Mouse (Mus musculus): ENCODE data around the gene Clec2i. TPM values are rescaled to one million over a fixed set of nuclear protein-coding genes. Genes with fewer than 3 reads are reported as not detected.
A peak's percentile ranks its signal among the peaks of the same experiment; 100 is the strongest.
"Not testable (repeated sequence)": the region's sequence is repeated elsewhere in the genome, so short reads cannot be mapped to it uniquely, and the experiment has no call there.

The Clec2i gene
- polyA plus RNA-seq (2014; fragmentation: Nextera tagmentation; extraction: Ambion mirVana): not detected in 2 replicates

DNA sequence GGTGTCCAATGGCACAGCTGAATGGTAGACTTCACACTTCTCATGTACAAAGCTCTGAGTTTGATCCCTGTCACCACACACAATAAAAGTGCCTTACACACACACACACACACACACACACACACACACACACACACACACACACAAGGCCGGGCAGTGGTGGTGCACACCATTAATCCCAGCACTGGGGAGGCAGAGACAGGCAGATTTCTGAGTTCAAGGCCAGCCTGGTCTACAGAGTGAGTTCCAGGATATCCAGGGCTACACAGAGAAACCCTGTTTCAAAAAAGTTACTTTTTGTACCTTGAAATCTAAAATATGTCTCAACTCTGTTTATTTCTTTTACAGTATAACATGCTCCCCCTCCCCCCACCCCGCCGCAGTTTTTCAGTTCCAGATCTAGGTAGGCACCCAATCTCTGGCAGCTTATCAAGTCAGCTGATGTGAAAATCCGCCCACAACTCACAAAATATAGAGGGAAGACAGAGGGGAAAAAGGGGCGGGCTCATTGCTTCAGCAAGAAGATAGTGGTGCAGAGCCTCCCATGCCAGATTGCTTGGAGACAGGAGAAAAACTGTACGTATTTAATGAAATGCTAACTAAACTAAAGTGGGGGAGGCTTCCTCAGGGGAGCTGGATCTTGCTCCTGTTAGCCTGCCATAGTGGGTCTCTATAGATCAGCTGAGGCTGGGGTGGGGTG, at the start of gene Clec2i:
TSS of gene Clec2i (plus strand) at position 498 of the 700 bp plus-strand sequence.
- not testable (repeated sequence) for H3K36me3 ChIP-seq (ENCODE audit: control insufficient read depth, insufficient read depth, low read length); ATAC-seq (ENCODE audit: low read depth); H3K27ac ChIP-seq (ENCODE audit: low read depth, low read length); H3K9ac ChIP-seq (replicated peaks; ENCODE audit: low read depth, low read length); H3K4me3 ChIP-seq (ENCODE audit: low read depth, low read length); H3K9me3 ChIP-seq (ENCODE audit: control insufficient read depth, low read length); H3K4me1 ChIP-seq (ENCODE audit: control insufficient read depth, insufficient read depth, low read length); H3K4me2 ChIP-seq (ENCODE audit: low read depth, low read length); H3K27me3 ChIP-seq (ENCODE audit: control insufficient read depth, insufficient read depth, low read length)
- 88% methylated on average over 6 of the region's 6 CpGs for whole genome bisulfite sequencing

DNA sequence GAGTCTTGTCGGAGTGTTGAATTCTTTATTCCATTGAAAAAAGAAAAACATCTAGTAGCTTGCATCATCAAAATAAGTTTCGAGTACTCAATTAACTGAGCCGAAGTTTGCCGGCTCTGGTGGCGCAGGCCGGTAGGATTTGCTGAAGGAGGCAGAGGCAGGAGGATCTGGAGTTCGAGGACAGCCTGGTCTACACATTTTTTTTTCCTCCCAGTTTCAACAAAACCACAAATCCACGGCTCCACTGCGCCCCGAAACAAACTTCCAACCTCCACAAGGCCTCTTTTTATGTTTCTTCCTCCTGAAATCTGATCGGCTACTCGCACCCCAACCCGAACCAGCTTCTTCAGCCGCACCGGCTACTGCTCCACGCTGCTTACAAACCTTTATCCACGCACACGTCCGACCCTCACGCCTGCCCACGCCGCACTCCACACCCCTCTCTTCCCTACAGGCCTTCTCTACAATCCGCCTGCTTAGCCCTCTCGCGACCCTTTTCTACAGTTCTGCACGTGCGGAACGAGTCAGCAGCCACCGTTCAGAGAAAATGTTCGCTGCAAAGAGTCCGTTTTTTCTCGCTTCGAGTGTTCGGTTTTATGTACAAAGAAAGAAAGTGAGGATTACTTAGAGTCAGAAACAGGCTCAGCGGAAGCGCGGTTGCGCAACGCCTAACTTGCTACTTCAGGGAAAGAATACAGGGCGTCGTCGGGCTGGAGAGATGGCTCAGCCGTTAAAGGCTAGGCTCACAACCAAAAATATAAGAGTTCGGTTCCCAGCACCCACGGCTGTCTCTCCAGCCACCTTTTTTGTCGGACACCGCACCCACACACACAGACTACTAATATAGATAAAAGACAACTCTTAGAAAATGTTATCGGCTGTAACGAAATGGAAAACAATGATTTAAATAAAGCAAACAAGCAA, 48.8 kb upstream of the Clec2i start:
- WGBS: under 1% methylated on average over 49 of the region's 49 CpGs
- Histone ChIP-seq H3K27me3 (ENCODE audit: control insufficient read depth, insufficient read depth, low read length) (no peaks in the 10 kb centered on the region), H3K4me1 (ENCODE audit: control insufficient read depth, insufficient read depth, low read length) (no peaks in the 10 kb centered on the region), H3K27ac (ENCODE audit: low read depth, low read length) (peak overlapping the region; percentile 80), H3K9me3 (ENCODE audit: control insufficient read depth, low read length) (no peaks in the 10 kb centered on the region), H3K4me2 (ENCODE audit: low read depth, low read length) (peak overlapping the region; percentile 67), H3K36me3 (ENCODE audit: control insufficient read depth, insufficient read depth, low read length) (no peaks in the 10 kb centered on the region), H3K9ac (replicated peaks; ENCODE audit: low read depth, low read length) (peak overlapping the region; percentile 60), H3K4me3 (ENCODE audit: low read depth, low read length) (peak overlapping the region; percentile 55)
- peak; percentile 65 for ATAC-seq (ENCODE audit: low read depth)

DNA sequence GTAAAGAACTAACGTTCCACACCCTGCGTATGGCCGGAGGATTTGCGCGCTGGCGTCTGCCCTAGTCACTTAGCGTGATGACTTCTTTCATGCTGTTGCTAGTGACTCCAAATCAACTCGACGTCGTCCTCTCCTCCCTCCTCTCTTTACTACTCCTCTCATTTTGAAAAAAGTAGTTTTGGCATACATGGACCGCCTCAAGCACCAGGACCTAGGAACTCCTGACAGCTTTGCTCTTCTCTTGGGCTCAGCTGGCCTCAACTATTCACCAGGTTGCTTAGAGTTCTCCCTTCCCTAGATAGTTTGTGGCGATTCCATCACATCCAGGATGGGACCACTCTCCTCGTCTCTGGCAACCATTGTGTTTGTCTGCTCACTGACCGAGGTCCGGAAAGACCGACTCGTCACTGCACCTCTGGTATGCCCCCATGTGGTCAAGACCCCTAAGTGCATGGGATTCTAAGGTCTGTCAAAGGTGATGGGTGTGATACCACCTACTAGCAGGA, 48.1 kb upstream of the Clec2i start:
- Histone ChIP-seq H3K4me3 (ENCODE audit: low read depth, low read length) (peak overlapping the region; percentile 55), H3K9me3 (ENCODE audit: control insufficient read depth, low read length) (no peaks in the 10 kb centered on the region), H3K4me2 (ENCODE audit: low read depth, low read length) (peak overlapping the region; percentile 67), H3K27ac (ENCODE audit: low read depth, low read length) (peak overlapping the region; percentile 80; the same call in 1 of the 2 replicates), H3K36me3 (ENCODE audit: control insufficient read depth, insufficient read depth, low read length) (no peaks in the 10 kb centered on the region), H3K27me3 (ENCODE audit: control insufficient read depth, insufficient read depth, low read length) (no peaks in the 10 kb centered on the region), H3K4me1 (ENCODE audit: control insufficient read depth, insufficient read depth, low read length) (peaks cover 4% of the 10 kb centered on the region), H3K9ac (replicated peaks; ENCODE audit: low read depth, low read length) (peak overlapping the region; percentile 60; the same call in 1 of the 2 replicates)
- ATAC-seq (ENCODE audit: low read depth): peak; percentile 7
- WGBS: under 1% methylated on average over 17 of the region's 17 CpGs

DNA sequence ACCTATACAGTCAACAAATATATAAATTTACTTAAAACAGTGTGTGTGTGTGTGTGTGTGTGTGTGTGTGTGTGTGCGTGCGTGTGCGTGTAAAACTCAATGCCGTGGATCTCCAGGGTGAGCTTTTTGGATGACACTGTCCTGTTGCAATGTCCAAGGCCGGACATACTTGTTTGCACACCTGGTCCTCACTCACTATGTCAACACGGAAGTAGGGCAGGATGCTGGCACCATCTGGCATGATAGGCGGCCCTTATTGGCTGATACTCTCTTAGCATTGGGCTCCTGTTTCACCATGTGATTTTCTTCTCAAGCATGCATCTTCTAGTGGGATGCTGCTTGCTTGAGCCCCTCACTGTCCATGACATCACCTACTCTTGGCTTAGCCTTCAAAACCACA, 47.5 kb upstream of the Clec2i start:
- peaks cover 5% of the 10 kb centered on the region for H3K4me1 ChIP-seq (ENCODE audit: control insufficient read depth, insufficient read depth, low read length)
- no peaks in the 10 kb centered on the region for H3K9me3 ChIP-seq (ENCODE audit: control insufficient read depth, low read length)
- H3K36me3 ChIP-seq (ENCODE audit: control insufficient read depth, insufficient read depth, low read length): no peaks in the 10 kb centered on the region
- no peaks in the 10 kb centered on the region for H3K27me3 ChIP-seq (ENCODE audit: control insufficient read depth, insufficient read depth, low read length)
- ATAC-seq (ENCODE audit: low read depth): no peak
- peak overlapping the region; percentile 67 for H3K4me2 ChIP-seq (ENCODE audit: low read depth, low read length)
- 68% methylated on average over 7 of the region's 7 CpGs for WGBS
- no peak overlapping the region for H3K27ac ChIP-seq (ENCODE audit: low read depth, low read length)
- H3K4me3 ChIP-seq (ENCODE audit: low read depth, low read length): peak overlapping the region; percentile 55
- no peak overlapping the region for H3K9ac ChIP-seq (replicated peaks; ENCODE audit: low read depth, low read length)

DNA sequence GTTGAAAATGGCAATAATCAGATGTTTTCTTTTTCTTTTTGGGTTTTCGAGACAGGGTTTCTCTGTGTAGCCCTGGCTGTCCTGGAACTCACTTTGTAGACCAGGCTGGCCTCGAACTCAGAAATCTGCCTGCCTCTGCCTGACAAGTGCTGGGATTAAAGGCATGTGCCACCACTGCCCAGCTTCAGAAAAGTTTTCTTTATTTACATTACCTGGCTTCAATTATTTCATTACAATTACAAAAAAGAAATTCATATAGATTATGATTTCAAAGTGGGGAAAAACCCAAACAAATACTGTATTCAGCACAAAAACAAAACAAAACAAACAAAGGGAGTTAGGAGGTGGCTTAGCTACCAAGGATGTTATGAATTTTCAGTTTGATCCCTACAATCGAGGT, 46.7 kb upstream of the Clec2i start:
- ATAC-seq (ENCODE audit: low read depth); H3K4me3 ChIP-seq (ENCODE audit: low read depth, low read length): not testable (repeated sequence)

DNA sequence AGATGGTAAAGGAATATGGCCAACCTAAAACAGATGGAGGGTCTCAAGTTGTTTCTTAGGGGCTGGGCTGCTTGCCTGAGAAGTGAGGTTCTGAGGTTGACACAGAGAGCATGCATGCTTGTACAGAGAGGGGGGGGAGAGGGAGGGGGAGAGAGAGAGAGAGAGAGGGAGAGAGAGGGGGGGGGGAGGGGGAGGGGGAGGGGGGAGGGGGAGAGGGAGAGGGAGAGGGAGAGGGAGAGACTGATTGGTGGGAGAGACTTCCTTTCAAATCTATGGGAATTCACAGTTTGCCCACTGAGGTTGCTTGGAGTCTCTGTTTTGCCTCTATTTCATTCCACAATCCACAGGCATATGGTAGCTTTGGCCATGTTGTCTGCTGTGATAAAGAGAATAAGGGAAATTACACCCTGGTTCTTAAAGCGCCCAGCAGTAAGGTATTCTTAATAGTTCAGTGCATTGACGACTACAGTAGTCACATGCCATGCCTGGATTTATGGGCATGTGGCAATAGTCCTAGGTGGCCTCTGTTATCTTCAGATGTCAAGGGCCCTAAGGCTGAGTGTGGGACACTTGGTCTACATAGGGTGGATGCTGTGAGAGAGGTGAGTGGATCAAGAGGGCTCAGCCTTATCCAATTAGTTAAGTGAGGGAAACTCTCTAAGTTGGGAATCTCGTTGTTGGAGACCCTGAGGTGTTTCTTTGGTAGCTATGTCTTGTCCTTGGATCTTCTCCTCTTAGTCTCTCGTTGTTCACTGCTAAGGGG, 45.9 kb upstream of the Clec2i start:
- Histone ChIP-seq H3K36me3 (ENCODE audit: control insufficient read depth, insufficient read depth, low read length) (no peaks in the 10 kb centered on the region), H3K27ac (ENCODE audit: low read depth, low read length) (no peak overlapping the region), H3K4me3 (ENCODE audit: low read depth, low read length) (peak overlapping the region; percentile 48), H3K4me1 (ENCODE audit: control insufficient read depth, insufficient read depth, low read length) (peaks cover 7% of the 10 kb centered on the region), H3K4me2 (ENCODE audit: low read depth, low read length) (peak overlapping the region; percentile 63), H3K27me3 (ENCODE audit: control insufficient read depth, insufficient read depth, low read length) (no peaks in the 10 kb centered on the region), H3K9ac (replicated peaks; ENCODE audit: low read depth, low read length) (no peak overlapping the region), H3K9me3 (ENCODE audit: control insufficient read depth, low read length) (no peaks in the 10 kb centered on the region)
- WGBS: 43% methylated on average over 4 of the region's 4 CpGs
- ATAC-seq (ENCODE audit: low read depth): no peak

More for the DNA sequence above, 46.7 kb upstream of the Clec2i start:
- not testable (repeated sequence) for H3K9me3 ChIP-seq (ENCODE audit: control insufficient read depth, low read length); H3K4me2 ChIP-seq (ENCODE audit: low read depth, low read length); H3K9ac ChIP-seq (replicated peaks; ENCODE audit: low read depth, low read length); H3K27me3 ChIP-seq (ENCODE audit: control insufficient read depth, insufficient read depth, low read length); H3K27ac ChIP-seq (ENCODE audit: low read depth, low read length); H3K36me3 ChIP-seq (ENCODE audit: control insufficient read depth, insufficient read depth, low read length); H3K4me1 ChIP-seq (ENCODE audit: control insufficient read depth, insufficient read depth, low read length)
- WGBS: 91% methylated on average over 3 of the region's 3 CpGs

DNA sequence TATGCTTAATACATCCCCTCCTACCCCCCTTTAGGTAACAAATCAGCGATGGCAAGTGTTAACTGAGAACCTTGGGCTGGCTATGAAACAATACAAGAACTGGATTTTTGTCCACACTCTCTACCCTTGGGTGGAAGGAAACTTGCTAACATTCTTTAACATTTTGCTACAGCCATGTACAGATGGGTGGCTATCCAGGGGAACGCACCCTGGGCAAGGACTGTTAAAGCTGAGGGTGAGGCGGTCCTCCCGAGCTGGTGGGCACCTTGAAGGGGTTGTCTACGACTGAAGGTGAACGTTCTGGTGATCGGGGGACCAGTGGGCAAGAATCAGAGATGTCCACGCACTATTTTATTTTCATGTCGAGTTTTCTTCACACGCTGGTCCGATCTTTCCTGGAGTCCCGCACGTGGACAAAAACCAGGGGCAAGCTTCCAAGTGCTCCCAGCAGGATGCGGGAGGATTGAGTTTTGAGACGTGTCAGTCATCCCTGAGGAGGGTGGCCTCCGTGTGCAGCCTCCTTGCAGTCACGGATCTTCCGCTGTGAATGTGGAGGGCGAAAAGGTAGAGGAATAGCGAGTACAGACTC, 44.9 kb upstream of the Clec2i start:
- Histone ChIP-seq H3K4me3 (ENCODE audit: low read depth, low read length) (peak overlapping the region; percentile 48), H3K27me3 (ENCODE audit: control insufficient read depth, insufficient read depth, low read length) (no peaks in the 10 kb centered on the region), H3K27ac (ENCODE audit: low read depth, low read length) (peak overlapping the region; percentile 73), H3K9me3 (ENCODE audit: control insufficient read depth, low read length) (no peaks in the 10 kb centered on the region), H3K4me1 (ENCODE audit: control insufficient read depth, insufficient read depth, low read length) (peaks cover 7% of the 10 kb centered on the region), H3K4me2 (ENCODE audit: low read depth, low read length) (peak overlapping the region; percentile 63), H3K9ac (replicated peaks; ENCODE audit: low read depth, low read length) (peak overlapping the region; percentile 29), H3K36me3 (ENCODE audit: control insufficient read depth, insufficient read depth, low read length) (no peaks in the 10 kb centered on the region)
- ATAC-seq (ENCODE audit: low read depth): no peak
- WGBS: under 1% methylated on average over 20 of the region's 20 CpGs

DNA sequence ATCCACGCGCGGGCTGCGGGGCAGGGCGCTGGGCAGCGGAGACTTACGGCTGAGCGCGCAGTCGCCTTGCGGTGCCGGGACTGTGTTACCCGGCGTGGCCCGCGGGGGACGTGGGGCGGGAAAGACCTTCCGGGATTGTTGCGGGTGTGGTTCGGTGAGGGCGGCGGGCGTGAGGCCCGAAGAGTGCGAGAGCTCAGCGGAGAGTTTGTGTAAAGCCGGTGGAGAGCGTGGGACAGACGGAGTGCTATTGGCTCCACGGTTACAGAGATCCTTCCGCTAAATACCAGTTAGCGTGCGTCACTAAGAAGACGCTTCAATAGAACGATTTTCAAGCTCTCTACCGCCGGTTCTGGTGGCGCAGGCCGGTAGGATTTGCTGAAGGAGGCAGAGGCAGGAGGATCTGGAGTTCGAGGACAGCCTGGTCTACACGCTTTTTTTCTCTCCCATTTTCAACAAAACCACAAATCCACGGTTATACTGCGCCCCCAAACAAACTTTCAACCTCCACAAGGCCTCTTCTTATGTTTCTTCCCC, 44.4 kb upstream of the Clec2i start:
- peak overlapping the region; percentile 63 for H3K4me2 ChIP-seq (ENCODE audit: low read depth, low read length)
- peak overlapping the region; percentile 56 for H3K9ac ChIP-seq (replicated peaks; ENCODE audit: low read depth, low read length)
- H3K27me3 ChIP-seq (ENCODE audit: control insufficient read depth, insufficient read depth, low read length): no peaks in the 10 kb centered on the region
- H3K9me3 ChIP-seq (ENCODE audit: control insufficient read depth, low read length): no peaks in the 10 kb centered on the region
- no peaks in the 10 kb centered on the region for H3K36me3 ChIP-seq (ENCODE audit: control insufficient read depth, insufficient read depth, low read length)
- ATAC-seq (ENCODE audit: low read depth): peak; percentile 86
- 1% methylated on average over 44 of the region's 44 CpGs for WGBS
- peak overlapping the region; percentile 48 for H3K4me3 ChIP-seq (ENCODE audit: low read depth, low read length)
- peak overlapping the region; percentile 81 for H3K27ac ChIP-seq (ENCODE audit: low read depth, low read length)
- peaks cover 7% of the 10 kb centered on the region for H3K4me1 ChIP-seq (ENCODE audit: control insufficient read depth, insufficient read depth, low read length)
